Mouse (Mus musculus): ENCODE results near the gene Gm11639. TPM values are rescaled to one million over a fixed set of nuclear protein-coding genes. Genes with fewer than 3 reads are reported as not detected.
A peak's percentile ranks its signal among the peaks of the same experiment; 100 is the strongest.

Gene Gm11639
- polyA plus RNA-seq, 1 experiment: 0.07 TPM

DNA sequence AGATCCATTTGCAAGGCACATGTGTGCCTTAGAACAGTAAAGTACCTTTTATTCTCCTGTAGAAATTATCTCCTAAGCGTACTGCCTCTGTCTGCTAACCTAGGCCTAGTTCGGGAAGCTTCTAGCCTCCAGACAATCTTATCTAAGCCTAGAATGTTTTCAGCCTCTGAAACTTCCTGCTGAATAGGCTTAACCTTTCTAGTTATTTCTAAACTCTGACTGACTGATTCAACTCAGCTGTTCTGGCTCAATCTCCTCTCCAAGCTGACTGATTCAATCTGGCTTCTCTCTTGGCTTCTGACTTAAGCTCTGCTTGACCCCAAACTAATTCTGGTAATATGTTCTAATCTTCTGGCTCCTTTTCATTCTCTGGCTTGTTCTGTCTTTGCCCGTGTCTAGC is 463.8 kb downstream of the Gm11639 start:
- H3K27me3 ChIP-seq (ENCODE audit: control insufficient read depth, insufficient read depth, low read length, poor library complexity, severe bottlenecking): no peaks in the 10 kb centered on the region
- TF ChIP-seq CTCF (IDR thresholded peaks at IDR 0.05; ENCODE audit: low read depth, low read length): no peak
- no peak for TF ChIP-seq POLR2A (IDR thresholded peaks at IDR 0.05; ENCODE audit: insufficient read depth, low read length)
- no peak for TF ChIP-seq EP300 (IDR thresholded peaks at IDR 0.05; ENCODE audit: insufficient read depth, low read depth, low read length)
- no peak overlapping the region for H3K9ac ChIP-seq (ENCODE audit: low read depth, poor library complexity, severe bottlenecking)
- no peaks in the 10 kb centered on the region for H3K36me3 ChIP-seq (ENCODE audit: control insufficient read depth, insufficient read depth, low read length, poor library complexity, severe bottlenecking)
- peak overlapping the region; percentile 22; the same call in 1 of the 2 replicates for H3K27ac ChIP-seq (ENCODE audit: insufficient read depth, low read length)
- no peaks in the 10 kb centered on the region for H3K9me3 ChIP-seq (replicated peaks; ENCODE audit: control insufficient read depth, insufficient read depth, low read length, poor library complexity, severe bottlenecking)
- H3K4me3 ChIP-seq (ENCODE audit: low read depth, low read length): no peak overlapping the region
- H3K4me1 ChIP-seq (ENCODE audit: control insufficient read depth, insufficient read depth, low read length): peaks cover 10% of the 10 kb centered on the region

DNA sequence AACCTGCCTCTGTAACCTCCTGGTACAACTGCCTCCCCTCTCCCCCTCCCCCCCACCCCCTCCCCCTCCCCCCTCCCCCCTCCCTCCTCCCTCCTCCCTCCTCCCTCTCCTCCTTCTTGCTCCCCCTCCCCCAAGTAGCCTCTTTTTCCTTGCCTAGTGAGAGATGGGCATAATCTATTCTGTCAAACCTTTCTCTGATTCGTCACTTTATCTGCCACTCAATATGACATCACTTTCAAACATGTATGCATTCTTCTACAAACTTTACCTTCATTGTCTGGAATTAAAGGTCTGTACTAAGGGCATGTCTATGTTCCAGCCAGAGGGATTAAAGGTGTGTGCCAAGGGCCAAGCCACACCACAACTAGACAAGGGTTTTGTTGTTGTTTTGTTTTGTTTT is 464.3 kb downstream of the Gm11639 start:
- Histone ChIP-seq H3K27me3 (ENCODE audit: control insufficient read depth, insufficient read depth, low read length, poor library complexity, severe bottlenecking) (no peaks in the 10 kb centered on the region), H3K27ac (ENCODE audit: insufficient read depth, low read length) (peak overlapping the region; percentile 32; the same call in 1 of the 2 replicates), H3K9ac (ENCODE audit: low read depth, poor library complexity, severe bottlenecking) (no peak overlapping the region), H3K9me3 (replicated peaks; ENCODE audit: control insufficient read depth, insufficient read depth, low read length, poor library complexity, severe bottlenecking) (no peaks in the 10 kb centered on the region), H3K4me1 (ENCODE audit: control insufficient read depth, insufficient read depth, low read length) (peaks cover 10% of the 10 kb centered on the region), H3K4me3 (ENCODE audit: low read depth, low read length) (no peak overlapping the region), H3K36me3 (ENCODE audit: control insufficient read depth, insufficient read depth, low read length, poor library complexity, severe bottlenecking) (no peaks in the 10 kb centered on the region)
- TF ChIP-seq POLR2A (IDR thresholded peaks at IDR 0.05; ENCODE audit: insufficient read depth, low read length) (no peak), EP300 (IDR thresholded peaks at IDR 0.05; ENCODE audit: insufficient read depth, low read depth, low read length) (no peak), CTCF (IDR thresholded peaks at IDR 0.05; ENCODE audit: low read depth, low read length) (no peak)

- H3K36me3 ChIP-seq (ENCODE audit: control insufficient read depth, insufficient read depth, low read length, poor library complexity, severe bottlenecking): no peaks in the 10 kb centered on the region
- H3K9ac ChIP-seq (ENCODE audit: low read depth, poor library complexity, severe bottlenecking): peak overlapping the region; percentile 4
- H3K9me3 ChIP-seq (replicated peaks; ENCODE audit: control insufficient read depth, insufficient read depth, low read length, poor library complexity, severe bottlenecking): no peaks in the 10 kb centered on the region
- H3K4me1 ChIP-seq (ENCODE audit: control insufficient read depth, insufficient read depth, low read length): peaks cover 10% of the 10 kb centered on the region
- H3K4me3 ChIP-seq (ENCODE audit: low read depth, low read length): no peak overlapping the region
- H3K27ac ChIP-seq (ENCODE audit: insufficient read depth, low read length): peak overlapping the region; percentile 51
- no peaks in the 10 kb centered on the region for H3K27me3 ChIP-seq (ENCODE audit: control insufficient read depth, insufficient read depth, low read length, poor library complexity, severe bottlenecking)
- TF ChIP-seq POLR2A (IDR thresholded peaks at IDR 0.05; ENCODE audit: insufficient read depth, low read length) (no peak), EP300 (IDR thresholded peaks at IDR 0.05; ENCODE audit: insufficient read depth, low read depth, low read length) (no peak), CTCF (IDR thresholded peaks at IDR 0.05; ENCODE audit: low read depth, low read length) (no peak)
Observed at GRCm38 (mm10) chr11:105150691-105151090, 465.2 kb downstream of the Gm11639 start.

- peak overlapping the region; percentile 21 for H3K4me3 ChIP-seq (ENCODE audit: low read depth, low read length)
- TF ChIP-seq POLR2A (IDR thresholded peaks at IDR 0.05; ENCODE audit: insufficient read depth, low read length): no peak
- no peak for TF ChIP-seq CTCF (IDR thresholded peaks at IDR 0.05; ENCODE audit: low read depth, low read length)
- H3K27ac ChIP-seq (ENCODE audit: insufficient read depth, low read length): peak overlapping the region; percentile 51
- H3K27me3 ChIP-seq (ENCODE audit: control insufficient read depth, insufficient read depth, low read length, poor library complexity, severe bottlenecking): no peaks in the 10 kb centered on the region
- no peaks in the 10 kb centered on the region for H3K36me3 ChIP-seq (ENCODE audit: control insufficient read depth, insufficient read depth, low read length, poor library complexity, severe bottlenecking)
- peaks cover 10% of the 10 kb centered on the region for H3K4me1 ChIP-seq (ENCODE audit: control insufficient read depth, insufficient read depth, low read length)
- H3K9me3 ChIP-seq (replicated peaks; ENCODE audit: control insufficient read depth, insufficient read depth, low read length, poor library complexity, severe bottlenecking): no peaks in the 10 kb centered on the region
- H3K9ac ChIP-seq (ENCODE audit: low read depth, poor library complexity, severe bottlenecking): peak overlapping the region; percentile 4
Observed at GRCm38 (mm10) chr11:105151226-105152016, 465.9 kb downstream of the Gm11639 start.

DNA sequence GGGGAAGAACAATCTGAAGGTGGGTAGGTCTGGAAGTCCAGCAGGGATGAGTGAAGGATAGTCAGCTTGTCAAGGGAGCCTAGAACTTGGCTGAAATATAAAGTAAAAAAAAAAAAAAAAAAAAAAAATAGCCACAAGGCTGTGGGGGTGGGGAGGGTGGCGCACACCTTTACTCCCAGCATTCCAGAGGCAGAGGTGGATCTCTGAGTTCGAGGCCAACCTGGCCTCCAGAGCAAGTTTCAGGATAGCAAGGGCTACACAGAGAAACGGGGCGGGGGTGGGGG is 466.5 kb downstream of the Gm11639 start:
- no peaks in the 10 kb centered on the region for H3K9me3 ChIP-seq (replicated peaks; ENCODE audit: control insufficient read depth, insufficient read depth, low read length, poor library complexity, severe bottlenecking)
- peaks cover 10% of the 10 kb centered on the region for H3K4me1 ChIP-seq (ENCODE audit: control insufficient read depth, insufficient read depth, low read length)
- peak overlapping the region; percentile 21; the same call in 1 of the 2 replicates for H3K4me3 ChIP-seq (ENCODE audit: low read depth, low read length)
- no peaks in the 10 kb centered on the region for H3K27me3 ChIP-seq (ENCODE audit: control insufficient read depth, insufficient read depth, low read length, poor library complexity, severe bottlenecking)
- no peaks in the 10 kb centered on the region for H3K36me3 ChIP-seq (ENCODE audit: control insufficient read depth, insufficient read depth, low read length, poor library complexity, severe bottlenecking)
- H3K27ac ChIP-seq (ENCODE audit: insufficient read depth, low read length): peak overlapping the region; percentile 51
- TF ChIP-seq EP300 (IDR thresholded peaks at IDR 0.05; ENCODE audit: insufficient read depth, low read depth, low read length) (0 out of 2 replicates have a peak, but pooled peaks have one; percentile 6), POLR2A (IDR thresholded peaks at IDR 0.05; ENCODE audit: insufficient read depth, low read length) (no peak), CTCF (IDR thresholded peaks at IDR 0.05; ENCODE audit: low read depth, low read length) (no peak)
- peak overlapping the region; percentile 4 for H3K9ac ChIP-seq (ENCODE audit: low read depth, poor library complexity, severe bottlenecking)

GRCm38 (mm10) chr11:105152357-105152899 is 466.9 kb downstream of the Gm11639 start:
- Histone ChIP-seq H3K9ac (ENCODE audit: low read depth, poor library complexity, severe bottlenecking) (peak overlapping the region; percentile 4), H3K9me3 (replicated peaks; ENCODE audit: control insufficient read depth, insufficient read depth, low read length, poor library complexity, severe bottlenecking) (no peaks in the 10 kb centered on the region), H3K4me1 (ENCODE audit: control insufficient read depth, insufficient read depth, low read length) (peaks cover 10% of the 10 kb centered on the region), H3K4me3 (ENCODE audit: low read depth, low read length) (no peak overlapping the region), H3K27ac (ENCODE audit: insufficient read depth, low read length) (peak overlapping the region; percentile 46; the same call in 1 of the 2 replicates), H3K27me3 (ENCODE audit: control insufficient read depth, insufficient read depth, low read length, poor library complexity, severe bottlenecking) (no peaks in the 10 kb centered on the region), H3K36me3 (ENCODE audit: control insufficient read depth, insufficient read depth, low read length, poor library complexity, severe bottlenecking) (no peaks in the 10 kb centered on the region)
- TF ChIP-seq POLR2A (IDR thresholded peaks at IDR 0.05; ENCODE audit: insufficient read depth, low read length) (no peak), EP300 (IDR thresholded peaks at IDR 0.05; ENCODE audit: insufficient read depth, low read depth, low read length) (peak; percentile 64; the same call in 1 of the 2 replicates), CTCF (IDR thresholded peaks at IDR 0.05; ENCODE audit: low read depth, low read length) (no peak)
